Mouse (Mus musculus) urinary bladder, postnatal 10 days (tissue): ENCODE data around the gene Sprtn.

ENCODE experiments used
- DNase-seq: peaks from one replicate; pipeline ENCODE4 v3.0.0; 2022; ENCODE audit warnings: low spot score

Gene Sprtn

GRCm38 (mm10) chr8:124905482-124905881 is 7.8 kb downstream of the Sprtn start:
- DNase-seq: no peak

- no peak for DNase-seq
Measured at GRCm38 (mm10) chr8:124909936-124910335, 12.2 kb downstream of the Sprtn start.

DNA sequence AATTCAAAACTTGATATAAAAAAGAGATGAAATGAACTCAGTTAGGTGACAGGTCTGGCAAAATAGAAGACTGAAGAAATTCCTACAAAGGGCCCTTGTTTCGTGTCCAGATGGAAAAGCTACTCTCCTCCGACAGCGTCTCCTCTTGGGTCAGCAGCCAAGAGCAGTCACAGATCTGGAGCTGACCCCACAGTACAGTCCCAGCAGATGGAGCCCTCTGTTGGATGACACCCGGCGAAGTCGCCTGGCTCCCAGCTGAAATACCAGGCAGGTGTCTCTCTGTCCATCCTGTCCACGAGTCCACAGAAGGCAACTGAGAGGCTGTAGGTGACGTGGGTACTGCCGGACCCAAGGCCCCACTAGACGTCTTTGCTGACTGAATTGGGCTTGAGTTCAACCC is 12.7 kb downstream of the Sprtn start:
- DNase-seq: no peak

DNA sequence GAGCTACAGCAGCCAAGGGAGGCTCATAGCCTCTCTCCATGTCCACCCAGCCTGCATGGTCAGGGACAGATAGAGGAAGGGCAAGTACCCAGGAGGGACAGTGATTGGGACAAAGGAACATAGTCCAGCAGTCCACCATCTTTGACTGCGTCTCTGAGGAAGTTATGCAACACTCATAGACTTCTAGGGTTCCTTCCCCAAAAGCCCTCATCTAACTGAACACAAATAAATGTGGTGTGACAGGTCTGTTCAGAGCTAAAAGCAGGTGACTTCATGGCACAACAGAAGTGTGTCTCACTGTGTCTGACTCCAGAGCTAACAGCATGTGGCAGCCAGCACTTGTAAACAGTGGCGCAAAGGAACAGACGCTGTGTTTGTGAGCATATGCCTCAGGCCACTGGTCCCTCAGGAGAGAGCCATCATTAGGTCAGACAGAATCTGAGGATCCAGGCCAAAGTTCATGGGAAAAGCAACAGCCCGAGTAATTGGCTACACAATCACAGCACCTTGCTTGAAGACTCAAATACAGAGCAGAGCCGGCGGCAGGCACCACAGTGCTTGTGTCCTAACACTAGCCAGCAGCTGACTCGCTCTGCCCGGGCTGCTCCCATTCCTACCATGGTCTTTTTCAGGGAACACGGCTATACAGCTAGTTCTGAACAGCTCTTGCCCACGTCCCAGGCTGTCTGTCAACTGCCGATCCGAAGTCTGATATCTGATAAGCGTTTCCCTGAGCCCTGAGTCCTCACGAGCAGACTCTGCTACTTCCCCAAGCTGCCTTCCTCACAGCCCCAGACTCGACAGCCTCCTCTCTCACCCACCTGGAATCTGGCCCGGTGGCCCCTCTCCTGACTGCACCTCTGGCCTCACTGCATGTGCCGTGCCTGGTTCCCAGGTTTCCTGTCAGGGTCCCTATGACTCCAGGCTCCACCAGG is 14.5 kb downstream of the Sprtn start:
- DNase-seq: no peak

DNA sequence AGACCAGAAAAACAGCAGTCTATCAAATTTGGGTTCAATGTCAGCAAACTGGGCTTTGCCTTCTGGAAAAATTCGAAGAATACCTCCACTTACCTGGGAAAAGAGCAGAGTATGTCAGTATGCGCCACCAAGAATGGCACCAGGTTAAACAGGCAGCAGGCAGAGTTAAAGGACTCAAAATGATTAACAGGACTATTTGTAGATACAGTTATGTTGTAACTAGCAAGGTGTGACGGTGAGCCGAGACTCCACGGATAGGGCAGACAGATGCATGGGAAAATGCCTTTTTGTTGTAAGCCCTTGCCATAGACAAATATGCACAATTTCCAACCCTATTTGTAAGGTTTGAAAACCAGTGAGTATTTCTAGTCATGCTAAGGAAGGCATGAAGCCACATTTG is 16.4 kb downstream of the Sprtn start:
- DNase-seq: no peak

DNA sequence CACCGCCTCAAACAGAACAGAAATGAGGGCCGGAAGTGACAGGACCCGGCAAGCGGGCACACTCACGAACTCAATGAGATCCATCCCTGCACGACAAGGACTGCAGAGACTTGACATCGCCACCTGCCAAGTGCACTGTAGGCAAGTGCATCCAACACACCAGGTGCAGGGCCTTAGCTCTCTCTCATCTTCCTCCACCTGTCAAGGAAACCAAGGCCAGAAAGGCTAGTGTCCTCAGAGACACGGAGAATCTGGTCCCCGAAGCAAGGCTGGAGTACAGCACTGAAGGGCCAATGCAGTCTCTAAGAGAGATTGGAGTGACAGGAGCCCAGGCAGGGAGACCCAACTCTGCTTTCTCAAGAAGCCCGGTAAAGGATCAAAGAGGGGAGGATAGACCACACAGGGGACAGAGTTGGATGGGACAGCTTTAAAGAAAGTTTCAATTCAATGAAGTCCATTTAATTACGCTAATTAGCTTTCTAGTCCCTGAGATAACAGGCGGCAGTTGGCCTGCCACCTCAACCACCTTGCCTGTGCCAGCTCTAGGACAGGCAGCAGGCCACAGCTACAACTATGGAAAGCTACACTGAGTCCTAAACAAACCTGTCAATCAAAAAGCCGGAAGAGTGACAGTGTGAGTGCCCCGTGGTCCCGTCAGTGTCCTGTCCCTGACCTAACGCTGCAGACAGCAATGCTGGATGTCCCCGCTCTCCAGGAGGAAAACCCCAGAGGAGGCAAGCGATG is 20.2 kb downstream of the Sprtn start:
- no peak for DNase-seq

GRCm38 (mm10) chr8:124921369-124922279 is 23.9 kb downstream of the Sprtn start:
- no peak for DNase-seq

DNA sequence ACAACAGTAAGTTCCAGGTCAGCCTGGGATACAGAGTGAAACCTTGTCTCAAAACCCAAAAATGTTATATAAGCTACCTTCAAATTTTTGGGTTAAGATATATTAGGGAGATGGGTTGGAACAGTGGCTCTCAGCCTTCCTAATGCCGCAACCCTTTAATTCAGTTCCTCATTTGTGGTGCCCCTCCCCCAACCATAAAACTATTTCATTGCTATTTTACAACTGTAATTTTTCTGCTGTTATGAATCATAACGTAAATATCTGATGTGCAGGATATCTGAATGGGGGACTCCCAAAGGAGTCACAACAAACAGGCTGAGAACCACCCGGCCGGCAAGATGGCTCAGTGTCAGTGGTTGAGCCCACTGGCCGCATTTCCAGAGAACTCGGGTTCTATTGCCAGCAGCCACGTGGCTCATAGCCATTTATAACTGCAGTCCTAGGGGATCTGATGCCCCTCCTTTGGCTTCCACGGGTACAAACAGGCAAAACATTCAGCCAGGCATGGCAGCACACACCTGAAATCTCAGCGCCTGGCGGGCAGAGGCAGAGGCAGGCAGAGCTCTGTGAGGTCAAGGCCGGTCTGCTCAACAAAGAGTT is 24.9 kb downstream of the Sprtn start:
- no peak for DNase-seq

DNA sequence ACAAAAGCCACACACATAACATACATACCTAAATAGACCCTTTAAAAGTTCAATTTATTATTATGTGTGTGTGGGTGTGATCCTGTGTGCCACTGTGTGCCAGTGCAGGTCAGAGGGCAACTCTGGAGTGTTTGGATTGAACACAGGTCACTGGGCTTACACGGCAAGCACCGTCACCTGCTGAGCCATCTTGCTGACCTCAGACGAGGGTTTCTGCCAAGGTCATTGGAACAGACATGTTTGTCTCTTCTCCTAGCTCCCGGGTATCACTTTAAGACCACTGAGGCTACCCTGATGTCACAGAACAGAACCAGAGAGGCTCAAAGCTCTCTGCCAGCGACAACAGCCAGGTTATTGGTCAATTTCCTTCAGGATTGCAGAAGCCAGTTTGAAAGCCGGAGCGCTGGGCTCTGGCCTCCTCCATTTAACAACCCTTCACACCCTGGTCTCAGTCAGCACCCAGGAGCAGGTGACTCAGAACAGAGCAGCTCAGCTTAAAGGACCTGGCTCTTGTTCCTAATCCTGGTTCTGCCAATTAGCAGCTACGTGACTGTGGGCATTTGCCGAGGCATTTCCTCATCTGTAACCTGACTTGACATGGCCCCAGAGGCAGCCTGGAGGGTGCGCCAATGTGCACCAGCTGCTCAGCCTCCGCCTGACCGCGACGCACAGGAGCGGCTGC is 26.4 kb downstream of the Sprtn start:
- DNase-seq: no peak

GRCm38 (mm10) chr8:124925544-124926266 is 28.0 kb downstream of the Sprtn start:
- no peak for DNase-seq

GRCm38 (mm10) chr8:124926351-124926771 is 28.7 kb downstream of the Sprtn start:
- no peak for DNase-seq

- DNase-seq: no peak
Measured at GRCm38 (mm10) chr8:124929006-124929405, 31.3 kb downstream of the Sprtn start.

DNA sequence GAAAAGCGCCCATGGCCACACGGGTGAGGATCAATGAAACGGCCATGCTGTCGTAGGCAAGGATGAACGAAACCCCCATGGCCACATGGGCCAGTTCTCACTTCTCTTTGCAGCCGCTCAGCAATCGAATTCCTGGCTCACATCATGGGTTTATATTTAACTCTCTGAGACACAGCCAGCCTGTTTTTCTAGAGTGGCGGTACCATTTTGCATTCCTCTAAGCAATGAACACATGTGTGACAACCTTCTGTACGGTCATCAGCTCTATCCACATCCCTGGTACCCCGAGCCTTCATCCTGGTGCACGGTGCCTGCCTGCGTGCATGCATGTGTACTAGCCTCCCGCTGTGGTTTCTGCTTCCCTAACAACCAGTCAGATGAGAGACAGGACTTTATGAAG is 32.4 kb downstream of the Sprtn start:
- no peak for DNase-seq

GRCm38 (mm10) chr8:124930649-124931048 is 33.0 kb downstream of the Sprtn start:
- no peak for DNase-seq

GRCm38 (mm10) chr8:124932435-124932834 is 34.7 kb downstream of the Sprtn start:
- no peak for DNase-seq

DNA sequence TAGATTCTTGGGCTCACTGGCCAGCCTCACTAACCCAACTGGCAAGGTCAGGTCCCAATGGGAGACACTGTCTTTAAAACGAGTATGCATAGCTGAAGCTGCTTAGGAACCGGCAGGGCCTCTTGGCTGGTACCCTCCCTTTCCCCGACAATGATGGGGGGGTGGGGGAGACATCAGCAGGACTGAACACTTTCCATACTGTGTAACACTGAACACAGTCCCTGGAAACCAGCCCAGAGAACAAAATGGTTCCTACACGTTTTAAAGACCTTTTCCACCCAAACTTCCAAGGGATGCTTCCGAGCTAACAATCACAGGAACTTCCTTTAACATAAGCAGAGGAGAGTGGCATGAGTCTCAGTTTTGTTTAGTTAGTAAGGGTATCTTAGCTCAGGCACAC is 37.4 kb downstream of the Sprtn start:
- no peak for DNase-seq

DNA sequence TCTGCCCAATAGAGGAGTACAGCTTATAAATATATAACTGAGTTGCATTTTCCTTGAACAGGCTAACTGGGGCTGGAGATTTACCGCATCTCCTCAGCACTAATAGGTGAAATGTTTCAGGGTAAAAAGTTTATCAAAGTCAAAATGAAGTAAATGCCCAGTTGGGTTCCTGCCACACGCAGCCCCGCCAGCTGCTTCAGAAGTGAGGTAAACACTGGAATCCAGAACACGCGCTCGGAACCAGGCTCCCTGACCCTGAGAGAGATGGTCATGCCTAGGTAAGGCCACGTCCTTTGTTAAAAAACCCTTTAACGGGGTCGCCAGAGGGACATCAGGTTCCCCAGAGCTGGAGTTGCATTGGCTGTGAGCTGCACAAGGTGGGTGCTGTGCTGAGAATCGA is 39.0 kb downstream of the Sprtn start:
- no peak for DNase-seq

- no peak for DNase-seq
Measured at GRCm38 (mm10) chr8:124937293-124937692, 39.6 kb downstream of the Sprtn start.

DNA sequence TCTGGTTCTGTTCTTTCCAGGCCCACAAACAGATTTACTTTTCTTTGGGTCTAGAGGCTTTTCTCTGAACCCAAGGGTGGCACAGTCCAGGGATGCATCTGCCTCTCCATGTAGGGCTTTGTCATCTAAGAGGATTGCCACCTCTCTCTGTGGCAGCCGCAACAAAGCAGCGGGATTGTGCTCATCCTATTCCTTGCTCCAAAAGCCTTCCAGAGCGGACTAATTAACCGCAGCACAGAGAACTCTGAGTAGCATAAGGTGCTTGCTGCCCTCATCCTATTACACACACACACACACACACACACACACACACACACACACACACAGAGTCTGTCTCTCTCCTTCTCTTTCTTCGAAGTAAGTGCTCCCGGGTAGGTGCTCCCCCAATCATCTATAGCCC is 46.1 kb downstream of the Sprtn start:
- no peak for DNase-seq

DNA sequence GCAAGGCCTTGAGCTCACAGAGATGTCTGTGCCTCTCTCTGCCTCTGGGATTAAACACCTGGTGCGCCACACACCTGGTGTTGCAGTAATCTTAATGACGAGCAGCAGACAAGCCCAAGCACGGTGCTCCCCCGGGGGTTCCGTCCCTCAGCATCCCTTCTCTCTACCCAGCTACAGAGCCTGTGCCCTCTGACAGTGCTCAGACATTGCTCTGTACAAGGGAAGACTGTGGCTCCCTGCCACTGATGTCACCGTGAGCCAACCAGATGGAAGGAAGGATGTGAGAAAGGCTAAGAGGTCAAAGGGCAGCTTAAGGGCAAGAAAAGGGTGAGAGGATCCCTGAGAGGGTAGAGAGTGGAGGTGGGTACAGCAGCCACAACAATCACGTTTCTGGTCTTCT is 46.7 kb downstream of the Sprtn start:
- no peak for DNase-seq
